Mouse (Mus musculus) Muller cell, postnatal 12 days (primary cell): ENCODE results near the gene Dync1i1.

Experiments used
- DNase-seq: peaks from one replicate; pipeline ENCODE4 v3.0.0-alpha.2; 2015; ENCODE audit errors: inconsistent ontology term

Dync1i1 gene

GRCm38 (mm10) chr6:5966806-5967445 lies 241.5 kb downstream of the Dync1i1 start:
- DNase-seq: no peak

- DNase-seq: no peak
Measured at GRCm38 (mm10) chr6:5967545-5967944, 242.1 kb downstream of the Dync1i1 start.

GRCm38 (mm10) chr6:5969613-5970012 lies 244.2 kb downstream of the Dync1i1 start:
- no peak for DNase-seq

GRCm38 (mm10) chr6:5976241-5976640 lies 250.8 kb downstream of the Dync1i1 start:
- DNase-seq: no peak

- peak; percentile 33 for DNase-seq
Measured at GRCm38 (mm10) chr6:5977238-5977920, 251.9 kb downstream of the Dync1i1 start.

GRCm38 (mm10) chr6:5991243-5991642 lies 265.8 kb downstream of the Dync1i1 start:
- no peak for DNase-seq

GRCm38 (mm10) chr6:5991817-5992755 lies 266.6 kb downstream of the Dync1i1 start:
- peak; percentile 55 for DNase-seq

GRCm38 (mm10) chr6:5993056-5993455 lies 267.6 kb downstream of the Dync1i1 start:
- DNase-seq: peak; percentile 3

GRCm38 (mm10) chr6:5997535-5997934 lies 272.1 kb downstream of the Dync1i1 start:
- DNase-seq: no peak

GRCm38 (mm10) chr6:6002061-6002460 lies 276.6 kb downstream of the Dync1i1 start:
- DNase-seq: no peak

GRCm38 (mm10) chr6:6004756-6005485 lies 279.5 kb downstream of the Dync1i1 start:
- DNase-seq: no peak

- DNase-seq: peak; percentile 73
Measured at GRCm38 (mm10) chr6:6005762-6006431, 280.5 kb downstream of the Dync1i1 start.

- DNase-seq: no peak
Measured at GRCm38 (mm10) chr6:6011364-6011763, 285.9 kb downstream of the Dync1i1 start.

- DNase-seq: no peak
Measured at GRCm38 (mm10) chr6:6015616-6016015, 290.2 kb downstream of the Dync1i1 start.

- no peak for DNase-seq
Measured at GRCm38 (mm10) chr6:6016931-6017330, 291.5 kb downstream of the Dync1i1 start.

- no peak for DNase-seq
Measured at GRCm38 (mm10) chr6:6023976-6024375, 298.5 kb downstream of the Dync1i1 start.

GRCm38 (mm10) chr6:6027664-6028063 lies 302.2 kb downstream of the Dync1i1 start:
- DNase-seq: no peak

GRCm38 (mm10) chr6:6038773-6039550 lies 313.5 kb downstream of the Dync1i1 start:
- DNase-seq: no peak

GRCm38 (mm10) chr6:6046729-6047424 lies 321.4 kb downstream of the Dync1i1 start:
- DNase-seq: no peak

GRCm38 (mm10) chr6:6052696-6053095 lies 327.3 kb downstream of the Dync1i1 start:
- no peak for DNase-seq
